Mouse (Mus musculus) retina, postnatal 7 days (tissue): ENCODE results near the gene Vmn1r26.
"Not testable (repeated sequence)": the region's sequence is repeated elsewhere in the genome, so short reads cannot be mapped to it uniquely, and the experiment has no call there.

Source experiments
- DNase-seq: peaks from one replicate; pipeline ENCODE4 v3.0.0-alpha.2; 2012; ENCODE audit warnings: low read depth, low spot score

Vmn1r26 gene

DNA sequence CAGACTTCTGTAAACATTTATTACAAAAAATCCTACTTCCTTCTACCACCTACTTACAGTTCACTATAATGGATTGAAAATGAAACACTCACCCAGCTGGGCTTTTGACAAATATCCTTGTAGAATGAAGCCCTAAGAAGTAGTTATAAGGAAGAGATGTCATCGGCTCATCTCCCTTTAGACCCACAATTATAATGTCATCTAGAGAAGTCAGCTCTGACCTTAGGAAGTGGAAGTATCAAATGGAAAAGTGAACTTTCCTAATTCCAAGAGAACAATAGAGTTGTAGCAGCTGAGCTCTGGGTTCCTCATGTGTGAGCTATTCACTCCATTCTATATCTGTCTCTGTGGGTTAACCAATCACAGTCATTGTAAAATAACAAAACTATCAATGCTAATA is at the start of gene Vmn1r26:
Vmn1r26 (minus strand) TSS at position 101 of the 400 bp plus-strand sequence.
- DNase-seq: no peak

- DNase-seq: no peak
Measured at GRCm38 (mm10) chr6:58044025-58044424, 29.1 kb upstream of the Vmn1r26 start.

DNA sequence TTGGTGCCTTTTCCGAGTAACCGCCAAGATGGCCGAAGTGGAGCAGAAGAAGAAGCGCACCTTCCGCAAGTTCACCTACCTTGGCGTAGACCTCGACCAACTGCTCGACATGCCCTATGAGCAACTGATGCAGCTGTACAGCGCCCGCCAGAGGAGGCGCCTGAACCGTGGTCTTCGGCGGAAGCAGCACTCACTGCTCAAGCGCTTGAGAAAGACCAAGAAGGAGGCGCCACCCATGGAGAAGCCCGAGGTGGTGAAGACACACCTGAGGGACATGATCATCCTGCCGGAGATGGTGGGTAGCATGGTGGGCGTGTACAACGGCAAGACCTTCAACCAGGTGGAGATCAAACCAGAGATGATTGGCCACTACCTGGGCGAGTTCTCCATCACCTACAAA is 2.5 kb upstream of the Vmn1r26 start:
- DNase-seq: not testable (repeated sequence)

DNA sequence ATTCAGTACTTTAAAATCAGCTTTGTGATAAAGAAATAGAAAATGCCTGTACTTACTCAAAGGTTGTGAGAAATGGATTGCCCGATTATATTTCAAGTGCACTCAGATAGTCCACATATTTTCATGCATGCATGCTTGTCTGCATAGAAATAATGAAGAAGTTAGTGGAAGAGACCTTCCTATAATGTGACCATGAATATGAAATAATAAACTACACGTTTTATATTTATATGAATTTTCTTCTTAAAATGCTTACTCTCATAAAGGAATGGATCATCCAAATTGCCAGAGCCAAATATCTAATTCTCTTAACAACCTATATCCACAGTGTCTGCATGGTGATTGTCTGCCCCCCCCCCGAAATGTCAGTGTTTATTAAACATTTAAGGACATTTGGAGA is 34.2 kb downstream of the Vmn1r26 start, which contains the start of gene Vmn1r25:
Vmn1r25 (minus strand) TSS at position 101 of the 400 bp plus-strand sequence.
- DNase-seq: no peak

DNA sequence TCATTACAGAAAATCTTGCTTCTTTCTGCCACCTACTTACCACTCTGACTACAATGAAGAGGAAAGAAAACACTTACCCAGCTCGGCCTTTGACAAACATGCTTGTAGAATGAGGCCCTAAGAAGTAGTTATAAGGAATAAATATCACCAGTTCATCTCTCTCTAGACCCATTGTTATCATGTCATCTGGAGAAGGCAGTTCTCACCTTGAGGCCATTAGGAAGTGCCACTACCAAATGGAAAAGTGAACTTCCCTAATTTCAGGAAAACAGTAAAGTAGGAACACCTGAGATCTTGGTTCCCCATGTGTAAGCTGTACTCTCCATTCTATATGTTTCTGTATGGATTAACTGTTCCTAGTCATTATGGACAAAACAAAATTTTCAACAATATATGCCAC is 53.6 kb downstream of the Vmn1r26 start, which contains the start of gene Vmn1r24:
Vmn1r24 (minus strand) TSS at position 101 of the 400 bp plus-strand sequence.
- DNase-seq: not testable (repeated sequence)
